ENCODE assay signal across 21 mouse cellular contexts in the genomic region with DNA sequence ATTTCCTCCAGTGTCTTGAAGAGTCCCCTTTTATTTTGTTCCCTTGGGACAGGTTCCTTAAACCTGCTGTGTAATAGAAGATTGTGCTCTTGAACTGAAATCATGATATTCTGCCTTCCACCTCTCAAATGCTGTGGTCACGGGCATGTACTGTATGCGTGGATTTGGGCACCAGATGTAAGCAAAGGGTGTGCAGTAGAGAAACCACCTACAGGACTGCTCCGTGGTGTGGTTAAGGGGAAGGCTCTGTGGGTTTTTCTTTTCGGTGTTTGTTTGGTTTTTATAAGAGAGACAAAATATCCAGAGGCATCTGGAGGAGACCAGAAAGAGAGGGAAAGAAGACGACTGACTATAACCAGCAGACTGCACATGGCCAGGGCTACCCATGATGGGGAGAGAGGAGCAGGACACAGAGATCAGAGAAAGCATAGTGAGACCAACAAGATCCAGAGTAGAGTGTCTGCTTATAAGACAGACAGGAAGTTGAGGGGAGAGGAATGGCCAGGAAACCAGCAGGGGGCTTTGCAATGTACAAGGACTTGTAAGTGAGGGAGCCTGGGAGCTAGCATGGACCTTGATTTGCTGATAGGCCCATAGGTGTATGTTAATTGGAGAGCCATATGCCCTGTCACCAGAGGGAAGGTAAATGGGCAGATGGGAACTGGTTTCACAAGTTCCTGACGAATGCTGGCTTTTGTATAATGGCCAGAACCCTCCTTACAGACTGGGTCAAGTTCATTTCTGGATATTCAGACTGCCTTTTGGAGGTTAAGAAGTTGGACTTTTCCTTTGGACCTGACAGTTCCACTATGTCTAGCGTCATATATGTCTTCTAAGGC.
A peak's percentile ranks its signal among the peaks of the same experiment; 100 is the strongest.
DNase-seq lines count a peak whose midpoint lies in the region; ATAC-seq and TF ChIP-seq lines count a peak whose summit lies in the region.
"Had no signal": no experiment of that assay in that cellular context is flagged by ENCODE, and none has a peak within 500 bp of the region (broad histone marks: within the 10 kb centered on the region; RNA-seq: fewer than 3 reads in every experiment).

No protein-coding gene starts in this region.

- 72% methylated on average over 7 of the region's 7 CpGs for WGBS in kidney, embryonic 16.5 days
- 70% methylated on average over 7 of the region's 7 CpGs for WGBS in intestine, embryonic 16.5 days

- no peaks in the 10 kb centered on the region for H3K79me2 ChIP-seq in CH12.LX (replicated peaks; ENCODE audit: control insufficient read depth, extremely low read depth, insufficient read depth, poor library complexity, severe bottlenecking)

- no peak for TF ChIP-seq POLR2A in CH12.LX (IDR thresholded peaks at IDR 0.05; ENCODE audit: low read depth, low read length)

- no peak overlapping the region for H3K4me2 ChIP-seq in kidney, embryonic 16.5 days (replicated peaks; ENCODE audit: low read depth, low read length)
- peak overlapping the region; percentile 44; the same call in 1 of the 2 replicates for H3K4me2 ChIP-seq in CH12.LX (ENCODE audit: insufficient read depth, low read depth, poor library complexity, severe bottlenecking)
- no peak overlapping the region for H3K4me2 ChIP-seq in intestine, embryonic 16.5 days (ENCODE audit: low read depth, low read length)
- H3K4me2 ChIP-seq: embryonic facial prominence, embryonic 15.5 days; forebrain, embryonic 12.5 days; heart, embryonic 11.5 days; hindbrain, embryonic 14.5 days; limb, embryonic 12.5 days; liver, embryonic 13.5 days; lung, embryonic 15.5 days; neural tube, embryonic 12.5 days had no signal

- no peak for TF ChIP-seq RAD21 in CH12.LX (IDR thresholded peaks at IDR 0.05; ENCODE audit: low read depth, low read length)

- DNase-seq in kidney, postnatal 14 days, result no peak
- no peak for DNase-seq in CH12.LX (ENCODE audit: extremely low read depth)
- DNase-seq in thymus, postnatal 36 days, result peak; percentile 46 to 47
- DNase-seq in ovary, postnatal 10 days (ENCODE audit: low spot score), result no peak
- DNase-seq: adrenal gland, postnatal 25 days; cerebellum, adult 8-10 months; gastrocnemius, postnatal 14 days; kidney, adult 11 months; liver, embryonic 13.5 days had no signal

- H3K4me1 ChIP-seq in kidney, embryonic 16.5 days (ENCODE audit: insufficient read depth, low read length), result peaks cover 57% of the 10 kb centered on the region
- H3K4me1 ChIP-seq in CH12.LX (ENCODE audit: control insufficient read depth in 1 of 2, insufficient read depth in 2 of 2), result peaks cover 20 to 67% of the 10 kb centered on the region in 2 experiments
- H3K4me1 ChIP-seq in intestine, embryonic 16.5 days (ENCODE audit: control insufficient read depth, insufficient read depth, low read length), result peaks cover 6% of the 10 kb centered on the region
- H3K4me1 ChIP-seq: liver, embryonic 13.5 days; neural tube, embryonic 12.5 days had no signal

- peak overlapping the region; percentile 71 for H3K27ac ChIP-seq in kidney, embryonic 16.5 days (ENCODE audit: low read length)
- H3K27ac ChIP-seq in CH12.LX (ENCODE audit: insufficient read depth, low read depth), result no peak overlapping the region
- H3K27ac ChIP-seq in intestine, embryonic 16.5 days (ENCODE audit: low read length), result no peak overlapping the region
- H3K27ac ChIP-seq: embryonic facial prominence, embryonic 15.5 days; forebrain, embryonic 12.5 days; hindbrain, embryonic 14.5 days; limb, embryonic 12.5 days; liver, embryonic 13.5 days; lung, embryonic 15.5 days; neural tube, embryonic 12.5 days; stomach, postnatal 0 days had no signal

- H3K27me3 ChIP-seq in kidney, embryonic 16.5 days (ENCODE audit: insufficient read depth, low read length), result no peaks in the 10 kb centered on the region
- H3K27me3 ChIP-seq in CH12.LX (replicated peaks), result no peaks in the 10 kb centered on the region
- H3K27me3 ChIP-seq in intestine, embryonic 16.5 days (replicated peaks; ENCODE audit: control insufficient read depth, insufficient read depth, low read length), result no peaks in the 10 kb centered on the region
- H3K27me3 ChIP-seq: embryonic facial prominence, embryonic 15.5 days; forebrain, embryonic 12.5 days; limb, embryonic 12.5 days; liver, embryonic 13.5 days; lung, embryonic 15.5 days; neural tube, embryonic 12.5 days had no signal

- H3K36me3 ChIP-seq in kidney, embryonic 16.5 days (ENCODE audit: insufficient read depth, low read length), result no peaks in the 10 kb centered on the region
- H3K36me3 ChIP-seq in CH12.LX (replicated peaks in 1 of 2; ENCODE audit: control insufficient read depth in 1 of 2, insufficient read depth in 1 of 2, low read length in 1 of 2), result no peaks in the 10 kb centered on the region
- H3K36me3 ChIP-seq in intestine, embryonic 16.5 days (ENCODE audit: control insufficient read depth, insufficient read depth, low read length), result no peaks in the 10 kb centered on the region
- H3K36me3 ChIP-seq: embryonic facial prominence, embryonic 15.5 days; forebrain, embryonic 12.5 days; limb, embryonic 12.5 days; liver, embryonic 13.5 days; lung, embryonic 15.5 days; neural tube, embryonic 12.5 days had no signal

- no peak overlapping the region for H3K9ac ChIP-seq in kidney, embryonic 16.5 days (replicated peaks; ENCODE audit: low read length)
- no peak overlapping the region for H3K9ac ChIP-seq in CH12.LX (ENCODE audit: insufficient read depth, low read depth)
- H3K9ac ChIP-seq in intestine, embryonic 16.5 days (ENCODE audit: low read depth, low read length), result no peak overlapping the region
- H3K9ac ChIP-seq: embryonic facial prominence, embryonic 15.5 days; forebrain, embryonic 12.5 days; hindbrain, embryonic 14.5 days; limb, embryonic 12.5 days; liver, embryonic 13.5 days; lung, embryonic 15.5 days; neural tube, embryonic 12.5 days had no signal

- no peak overlapping the region for H3K4me3 ChIP-seq in kidney, embryonic 16.5 days (ENCODE audit: low read length)
- no peak overlapping the region for H3K4me3 ChIP-seq in CH12.LX (replicated peaks in 1 of 3; ENCODE audit: low read depth in 2 of 3, low read length in 2 of 3, poor library complexity in 1 of 3)
- no peak overlapping the region for H3K4me3 ChIP-seq in intestine, embryonic 16.5 days (ENCODE audit: low read length)
- H3K4me3 ChIP-seq: embryonic facial prominence, embryonic 15.5 days; forebrain, embryonic 12.5 days; limb, embryonic 12.5 days; liver, embryonic 13.5 days; lung, embryonic 15.5 days; neural tube, embryonic 12.5 days had no signal

- dilution Hi-C loops in CH12.LX (cut with MboI; ENCODE audit: extremely low pct_ligation_motif_present, extremely low pct_unique_long_range_greater_than_20kb, low sequenced_read_pairs), result no loop called here

- ATAC-seq in kidney, embryonic 16.5 days (ENCODE audit: low FRiP score, low TSS enrichment), result no peak
- peak; percentile 23 for ATAC-seq in inflammation-experienced regulatory T-cells, adult 6 months
- ATAC-seq in intestine, embryonic 16.5 days, result no peak
- ATAC-seq: midbrain, embryonic 16.5 days had no signal

- no peaks in the 10 kb centered on the region for H3K9me3 ChIP-seq in kidney, embryonic 16.5 days (ENCODE audit: low read length)
- H3K9me3 ChIP-seq in CH12.LX (replicated peaks; ENCODE audit: low read length), result no peaks in the 10 kb centered on the region
- no peaks in the 10 kb centered on the region for H3K9me3 ChIP-seq in intestine, embryonic 16.5 days (ENCODE audit: control insufficient read depth, low read length)
- H3K9me3 ChIP-seq: embryonic facial prominence, embryonic 15.5 days; forebrain, embryonic 12.5 days; limb, embryonic 12.5 days; liver, embryonic 13.5 days; lung, embryonic 15.5 days; neural tube, embryonic 12.5 days had no signal

- in situ Hi-C loops in CH12.LX (cut with MboI; ENCODE audit: low pct_ligation_motif_present, low pct_unique_long_range_greater_than_20kb, low sequenced_read_pairs), result no loop called here

- no peak for TF ChIP-seq EP300 in CH12.LX (IDR thresholded peaks at IDR 0.05; ENCODE audit: low read length)

- TF ChIP-seq CTCF in CH12.LX (conservative IDR thresholded peaks at IDR 0.05 in 1 of 2, IDR thresholded peaks at IDR 0.05 in 1 of 2; ENCODE audit: low read depth in 2 of 2, low read length in 2 of 2), result peak in 1 of 2 experiments; percentile 3; a peak in 1 of 4 replicates

TF ChIP-seq in CH12.LX, 34 proteins besides CTCF, POLR2A, EP300 and RAD21:
- no peak for TF ChIP-seq ZNF384 (IDR thresholded peaks at IDR 0.05; ENCODE audit: low read depth, low read length)
- TF ChIP-seq BHLHE40 (IDR thresholded peaks at IDR 0.05; ENCODE audit: low read depth, low read length), result 0 out of 2 replicates have a peak, but pooled peaks have one; percentile 9
- TF ChIP-seq ZKSCAN1 (IDR thresholded peaks at IDR 0.05; ENCODE audit: borderline replicate concordance, low read depth, low read length), result no peak
TF ChIP-seq in CH12.LX: peak in this region for 1.

Comparison
In these comparisons a context has a peak if more than half of its experiments do, and no peak if none do; other contexts are left out.
1. DNase-seq: peak in thymus, postnatal 36 days (2 of 2); none in kidney, postnatal 14 days (single experiment), CH12.LX (single experiment) and ovary, postnatal 10 days (single experiment).